Mouse (Mus musculus) stomach, embryonic 14.5 days (tissue): ENCODE measurements around the gene Tmem125. TPM values are rescaled to one million over a fixed set of nuclear protein-coding genes. Genes with fewer than 3 reads are reported as not detected.

ENCODE experiments used
- polyA plus RNA-seq: library from polyadenylated mRNA; unstranded; fragments of >200 nt; fragmentation: Nextera tagmentation; extraction: Ambion mirVana; gene quantifications from 2 replicates; pipeline ENCODE4 v1.2.1, GENCODE M21; 2014

The Tmem125 gene
- polyA plus RNA-seq, 1 experiment from 2014 or later, result 6.5 TPM

Other genes starting within 250 kb of the Tmem125 start
- 10.7 and 14.5 TPM in 2 replicates for gene Szt2, start 134.8 kb downstream of the Tmem125 start, polyA plus RNA-seq
- 87.1 and 99.7 TPM in 2 replicates for gene Med8, start 134.7 kb downstream of the Tmem125 start, polyA plus RNA-seq
- 109 and 110 TPM in 2 replicates for gene Elovl1, start 116.0 kb downstream of the Tmem125 start, polyA plus RNA-seq
- gene Cdc20, start 106.7 kb downstream of the Tmem125 start, polyA plus RNA-seq, result 219 and 230 TPM in 2 replicates
- gene Mpl, start 86.5 kb downstream of the Tmem125 start, polyA plus RNA-seq, result 0.36 and 0.52 TPM in 2 replicates
- 16.4 and 18.5 TPM in 2 replicates for gene Tie1, start 54.0 kb downstream of the Tmem125 start, polyA plus RNA-seq
- gene 2610528J11Rik, start 17.0 kb downstream of the Tmem125 start, polyA plus RNA-seq, result 17.9 and 18.3 TPM in 2 replicates
- gene Cfap57, start 76.7 kb upstream of the Tmem125 start, polyA plus RNA-seq, result 0.19 and 0.20 TPM in 2 replicates
- gene Ebna1bp2, start 76.8 kb upstream of the Tmem125 start, polyA plus RNA-seq, result 137 and 147 TPM in 2 replicates
- not detected in 2 replicates for gene Olfr62, start 114.9 kb upstream of the Tmem125 start, polyA plus RNA-seq
- gene Olfr1342, start 148.7 kb upstream of the Tmem125 start, polyA plus RNA-seq, result not detected in 2 replicates
- gene Olfr1341, start 159.5 kb upstream of the Tmem125 start, polyA plus RNA-seq, result not detected in 2 replicates
- not detected in 2 replicates for gene Olfr1340, start 176.1 kb upstream of the Tmem125 start, polyA plus RNA-seq
- gene Olfr1339, start 188.1 kb upstream of the Tmem125 start, polyA plus RNA-seq, result not detected in 2 replicates
- not detected in 2 replicates for gene Olfr1338, start 214.7 kb upstream of the Tmem125 start, polyA plus RNA-seq
- not detected in 2 replicates for gene Olfr1337, start 238.5 kb upstream of the Tmem125 start, polyA plus RNA-seq